Mouse (Mus musculus): ENCODE results near the gene Mrnip. TPM values are rescaled to one million over a fixed set of nuclear protein-coding genes. Genes with fewer than 3 reads are reported as not detected.

The Mrnip gene
- total and polyA plus RNA-seq, 3 experiments, result 1.6 to 3.0 (median 1.8) TPM

DNA sequence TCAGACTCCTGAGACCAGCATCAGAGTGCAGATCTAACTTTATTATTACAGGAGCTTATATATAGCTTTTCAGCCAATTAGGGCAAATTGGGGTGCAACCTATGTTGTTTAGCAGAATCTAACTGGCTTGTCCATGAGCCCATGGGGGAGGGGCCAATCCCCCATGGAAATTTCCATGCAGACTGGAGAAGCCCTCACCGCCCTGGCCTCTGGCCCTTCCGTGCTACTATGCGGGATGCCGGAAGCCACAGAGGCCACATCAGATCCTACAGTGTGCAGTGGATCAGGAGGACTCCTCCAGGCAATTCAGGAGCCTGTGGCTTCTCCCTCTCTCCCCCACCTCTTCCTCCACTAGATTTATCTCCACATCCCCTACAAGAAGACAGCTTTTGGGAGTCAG lies 43.6 kb downstream of the Mrnip start:
- WGBS, result 41% methylated on average over 4 of the region's 4 CpGs
- H3K27ac ChIP-seq, result no peak overlapping the region; the same call in 1 of the 2 replicates
- intact Hi-C loops (cut with DNase I), result no loop called here

DNA sequence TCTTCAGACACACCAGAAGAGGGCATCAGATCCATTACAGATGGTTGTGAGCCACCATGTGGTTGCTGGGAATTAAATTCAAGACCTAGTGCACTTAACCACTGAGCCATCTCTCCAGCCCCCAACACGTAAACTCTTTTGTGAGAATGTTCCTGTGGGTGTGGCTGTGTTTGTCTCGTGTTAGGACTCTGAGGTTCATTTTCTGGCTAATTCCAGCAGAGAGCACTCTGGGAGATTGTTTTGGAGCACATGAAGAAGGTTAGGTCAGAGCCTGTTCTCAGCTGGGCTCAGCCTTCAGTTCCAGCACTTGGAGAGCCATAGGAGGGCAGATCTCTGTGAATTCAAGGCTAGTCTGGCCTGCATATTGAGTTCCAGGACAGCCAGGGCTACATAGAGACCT lies 45.6 kb downstream of the Mrnip start:
- TF ChIP-seq POLR2A (IDR thresholded peaks at IDR 0.05; ENCODE audit: insufficient read depth, low read depth, low read length) (no peak), CTCF (IDR thresholded peaks at IDR 0.05) (peak; percentile 43), EP300 (IDR thresholded peaks at IDR 0.05; ENCODE audit: insufficient read depth, low read depth, low read length) (no peak)
- WGBS, result 36% methylated on average over 2 of the region's 2 CpGs
- no peak for DNase-seq
- peaks cover 1% of the 10 kb centered on the region; the same call in 1 of the 2 replicates for H3K4me1 ChIP-seq (ENCODE audit: control insufficient read depth, insufficient read depth, low read length)
- H3K27me3 ChIP-seq (ENCODE audit: control insufficient read depth, insufficient read depth, low read length), result no peaks in the 10 kb centered on the region
- no peak overlapping the region for H3K9ac ChIP-seq (ENCODE audit: low read depth, low read length)
- H3K36me3 ChIP-seq (ENCODE audit: control insufficient read depth, insufficient read depth, low read length), result no peaks in the 10 kb centered on the region
- intact Hi-C loops (cut with DNase I), result loop anchor here (10.0 kb wide), 1 partner anchor 235 kb away; no protein-coding TSS in a partner anchor
- no peak overlapping the region for H3K4me3 ChIP-seq
- H3K79me2 ChIP-seq (replicated peaks; ENCODE audit: control insufficient read depth, insufficient read depth, low read length), result no peaks in the 10 kb centered on the region
- H3K27ac ChIP-seq, result no peak overlapping the region

More for the DNA sequence above, 43.6 kb downstream of the Mrnip start:
- no peak for DNase-seq
- H3K79me2 ChIP-seq (replicated peaks; ENCODE audit: control insufficient read depth, insufficient read depth, low read length), result no peaks in the 10 kb centered on the region
- H3K9ac ChIP-seq (ENCODE audit: low read depth, low read length), result no peak overlapping the region
- H3K4me3 ChIP-seq, result no peak overlapping the region
- peaks cover 4% of the 10 kb centered on the region for H3K4me1 ChIP-seq (ENCODE audit: control insufficient read depth, insufficient read depth, low read length)
- no peaks in the 10 kb centered on the region for H3K27me3 ChIP-seq (ENCODE audit: control insufficient read depth, insufficient read depth, low read length)
- no peaks in the 10 kb centered on the region for H3K36me3 ChIP-seq (ENCODE audit: control insufficient read depth, insufficient read depth, low read length)
- TF ChIP-seq EP300 (IDR thresholded peaks at IDR 0.05; ENCODE audit: insufficient read depth, low read depth, low read length) (no peak), POLR2A (IDR thresholded peaks at IDR 0.05; ENCODE audit: insufficient read depth, low read depth, low read length) (no peak), CTCF (IDR thresholded peaks at IDR 0.05) (no peak)

DNA sequence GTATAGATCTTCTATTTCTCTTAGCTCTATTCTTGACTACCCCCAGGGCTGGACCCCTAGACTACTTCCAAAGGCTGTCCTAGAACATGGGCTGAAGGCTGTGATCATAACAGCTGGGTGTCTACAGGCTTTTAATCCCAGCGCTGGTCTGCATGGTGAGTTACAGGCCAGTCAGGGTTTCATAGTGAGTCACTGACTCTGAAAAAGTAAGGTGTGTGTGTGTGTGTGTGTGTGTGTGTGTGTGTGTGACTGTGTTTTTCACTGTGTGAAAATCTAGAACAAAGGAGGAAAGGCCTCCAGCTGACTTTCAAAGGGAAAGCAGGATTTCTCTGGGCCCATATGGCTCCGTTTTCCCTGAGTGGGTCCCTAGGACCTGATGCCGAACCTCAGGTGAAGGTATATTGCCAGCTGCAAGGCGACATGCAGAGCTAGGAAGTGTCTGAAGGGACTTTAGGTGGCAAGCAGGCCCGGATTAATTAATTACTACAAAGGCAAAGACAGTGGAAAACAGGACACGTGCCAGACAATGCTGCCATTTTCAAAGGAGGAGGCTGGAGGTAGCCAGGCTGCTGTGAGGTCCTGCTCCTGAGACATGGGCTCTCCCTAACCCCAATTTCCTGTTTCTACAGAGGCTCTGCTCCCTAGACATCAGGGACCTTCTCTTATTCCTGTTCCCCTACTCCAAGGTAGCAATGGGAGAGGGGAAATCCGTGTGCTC lies 48.5 kb downstream of the Mrnip start:
- no peak for TF ChIP-seq CTCF (IDR thresholded peaks at IDR 0.05)
- no peak for TF ChIP-seq POLR2A (IDR thresholded peaks at IDR 0.05; ENCODE audit: insufficient read depth, low read depth, low read length)
- TF ChIP-seq EP300 (IDR thresholded peaks at IDR 0.05; ENCODE audit: insufficient read depth, low read depth, low read length), result no peak
- 72% methylated on average over 7 of the region's 7 CpGs for WGBS
- Histone ChIP-seq H3K27ac (no peak overlapping the region), H3K4me3 (no peak overlapping the region), H3K9ac (ENCODE audit: low read depth, low read length) (no peak overlapping the region), H3K4me1 (ENCODE audit: control insufficient read depth, insufficient read depth, low read length) (peaks cover 15% of the 10 kb centered on the region), H3K79me2 (replicated peaks; ENCODE audit: control insufficient read depth, insufficient read depth, low read length) (no peaks in the 10 kb centered on the region), H3K36me3 (ENCODE audit: control insufficient read depth, insufficient read depth, low read length) (no peaks in the 10 kb centered on the region), H3K27me3 (ENCODE audit: control insufficient read depth, insufficient read depth, low read length) (no peaks in the 10 kb centered on the region)
- no peak for DNase-seq
- intact Hi-C loops (cut with DNase I), result loop anchor here (10.0 kb wide), 1 partner anchor 238 kb away; no protein-coding TSS in a partner anchor

DNA sequence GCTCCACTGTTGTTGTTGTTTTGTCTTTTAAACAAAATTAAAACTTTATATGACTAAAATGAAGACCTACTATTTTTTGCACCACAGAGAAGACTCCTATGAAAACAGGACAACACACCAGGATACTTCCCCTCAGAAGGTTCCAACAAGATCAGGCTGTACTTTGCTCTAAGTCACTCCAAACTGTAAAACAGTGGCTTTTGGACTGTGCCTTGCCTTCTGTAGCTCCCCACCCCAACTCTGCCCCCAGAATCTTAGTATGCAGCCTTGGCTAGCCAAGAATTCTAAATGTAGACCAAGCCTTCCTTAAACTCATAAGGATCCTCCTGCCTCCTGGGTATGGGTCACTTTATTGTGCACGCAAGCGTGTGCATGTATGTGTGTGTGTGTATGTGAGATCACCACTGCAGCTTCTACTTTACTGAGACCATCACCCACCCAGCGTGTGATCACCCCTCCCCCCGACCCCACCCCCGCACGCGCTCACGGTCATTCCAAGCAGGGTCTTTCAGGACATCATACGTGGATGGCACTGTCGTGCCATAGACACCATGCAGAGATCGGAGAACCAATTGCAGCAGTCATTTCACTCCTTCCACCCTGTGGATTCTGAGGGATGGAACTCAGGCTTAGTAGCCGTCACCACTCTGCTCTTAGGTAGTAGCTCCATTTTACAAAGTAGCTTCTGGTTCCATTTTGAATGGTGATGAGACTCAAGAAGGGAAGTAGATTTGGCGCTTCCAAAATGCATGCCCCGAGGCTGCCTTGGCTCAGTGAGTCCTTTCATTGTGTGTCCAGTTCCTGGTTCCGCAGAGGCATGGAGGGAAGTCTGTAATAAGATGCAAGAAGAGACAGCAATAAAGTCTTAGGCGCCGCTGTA lies 49.8 kb downstream of the Mrnip start:
- peak overlapping the region; percentile 70 for H3K4me3 ChIP-seq
- H3K9ac ChIP-seq (ENCODE audit: low read depth, low read length), result peak overlapping the region; percentile 50
- intact Hi-C loops (cut with DNase I), result loop anchor here (2.0 to 10.0 kb wide), 3 partner anchors 13 to 239 kb away; partner anchors contain the start of genes Mgat4b and Sqstm1
- peaks cover 24% of the 10 kb centered on the region for H3K4me1 ChIP-seq (ENCODE audit: control insufficient read depth, insufficient read depth, low read length)
- H3K36me3 ChIP-seq (ENCODE audit: control insufficient read depth, insufficient read depth, low read length), result no peaks in the 10 kb centered on the region
- H3K79me2 ChIP-seq (replicated peaks; ENCODE audit: control insufficient read depth, insufficient read depth, low read length), result no peaks in the 10 kb centered on the region
- DNase-seq, result no peak
- H3K27me3 ChIP-seq (ENCODE audit: control insufficient read depth, insufficient read depth, low read length), result no peaks in the 10 kb centered on the region
- WGBS, result 11% methylated on average over 17 of the region's 17 CpGs
- TF ChIP-seq EP300 (IDR thresholded peaks at IDR 0.05; ENCODE audit: insufficient read depth, low read depth, low read length) (no peak), POLR2A (IDR thresholded peaks at IDR 0.05; ENCODE audit: insufficient read depth, low read depth, low read length) (no peak), CTCF (IDR thresholded peaks at IDR 0.05) (no peak)
- H3K27ac ChIP-seq, result peak overlapping the region; percentile 85

DNA sequence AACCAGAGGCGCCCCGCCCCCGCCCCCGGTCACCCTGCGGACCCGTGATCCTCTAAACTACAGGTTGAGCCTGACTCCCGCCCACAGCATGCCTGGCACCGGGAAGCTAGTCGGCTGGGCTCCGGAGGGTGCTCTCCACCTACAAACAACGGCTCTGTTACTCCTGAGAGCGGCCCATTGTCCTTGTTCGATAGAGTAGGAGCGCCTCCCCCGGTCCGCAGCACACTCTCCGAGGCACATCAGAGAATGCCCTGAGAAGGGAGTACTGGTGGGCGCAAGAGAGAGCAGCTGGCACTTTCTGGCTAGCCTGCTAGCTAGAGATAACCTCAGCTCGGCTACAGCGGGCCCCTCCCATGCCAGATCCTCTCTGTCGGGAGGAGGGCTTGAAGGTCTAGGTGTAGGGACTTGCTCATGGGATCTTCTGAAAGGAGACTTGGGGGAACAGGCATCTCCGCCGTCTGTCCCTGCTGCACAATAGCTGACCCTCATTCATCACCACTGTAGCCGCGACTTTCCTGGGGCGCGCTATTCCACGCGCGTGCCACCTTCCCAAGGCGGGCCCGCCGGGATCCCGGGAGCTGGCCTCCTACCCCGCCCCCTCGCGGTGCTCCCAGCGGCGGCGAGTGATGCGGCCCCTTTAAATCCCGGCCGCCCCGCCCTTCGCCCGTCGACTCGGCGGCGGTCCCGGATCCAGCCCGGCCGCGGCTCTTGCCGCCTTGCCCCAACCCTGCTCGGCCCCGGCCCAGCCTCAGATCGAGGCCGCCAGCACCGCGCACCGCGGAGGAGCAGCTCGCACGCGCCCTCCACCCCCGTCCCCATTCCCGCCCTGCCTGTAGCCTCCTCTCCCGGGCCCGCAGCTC lies 50.7 kb downstream of the Mrnip start:
- DNase-seq, result peak; percentile 94 to 95
- Histone ChIP-seq H3K27me3 (ENCODE audit: control insufficient read depth, insufficient read depth, low read length) (no peaks in the 10 kb centered on the region), H3K4me1 (ENCODE audit: control insufficient read depth, insufficient read depth, low read length) (peaks cover 29% of the 10 kb centered on the region), H3K36me3 (ENCODE audit: control insufficient read depth, insufficient read depth, low read length) (no peaks in the 10 kb centered on the region), H3K9ac (ENCODE audit: low read depth, low read length) (peak overlapping the region; percentile 91), H3K79me2 (replicated peaks; ENCODE audit: control insufficient read depth, insufficient read depth, low read length) (no peaks in the 10 kb centered on the region), H3K4me3 (peak overlapping the region; percentile 70), H3K27ac (peak overlapping the region; percentile 85)
- TF ChIP-seq CTCF (IDR thresholded peaks at IDR 0.05), result peak; percentile 62
- TF ChIP-seq POLR2A (IDR thresholded peaks at IDR 0.05; ENCODE audit: insufficient read depth, low read depth, low read length), result no peak
- intact Hi-C loops (cut with DNase I), result loop anchor here (2.0 to 10.0 kb wide), 3 partner anchors 14 to 240 kb away; partner anchors contain the start of genes Mgat4b and Sqstm1
- WGBS, result 1% methylated on average over 67 of the region's 70 CpGs

Measured in heart, adult 2 months (tissue).